Mouse (Mus musculus) limb, embryonic 10.5 days (tissue): ENCODE data around the gene Bicra. TPM values are rescaled to one million over a fixed set of nuclear protein-coding genes. Genes with fewer than 3 reads are reported as not detected.

Experiments
- DNase-seq: peaks from one replicate; pipeline ENCODE4 v3.0.0-alpha.2; 2017; ENCODE audit warnings: low spot score
- H3K27ac ChIP-seq: fragments of 300-500 bp; sonication (generic); 2 replicates; pipeline ENCODE4 v1.5.1; 2016; ENCODE audit warnings: mild to moderate bottlenecking
- H3K27me3 ChIP-seq: fragments of 300-500 bp; sonication (generic); 2 replicates; pipeline ENCODE4 v1.6.1; 2016; ENCODE audit warnings: low read depth, mild to moderate bottlenecking; ENCODE audit not compliant: poor library complexity, severe bottlenecking
- H3K36me3 ChIP-seq: fragments of 300-500 bp; sonication (generic); 2 replicates; pipeline ENCODE4 v1.6.1; 2016; ENCODE audit warnings: mild to moderate bottlenecking, moderate library complexity
- H3K4me1 ChIP-seq: fragments of 300-500 bp; sonication (generic); 2 replicates; pipeline ENCODE4 v1.6.1; 2016
- H3K4me3 ChIP-seq: fragments of 300-500 bp; sonication (generic); 2 replicates; pipeline ENCODE4 v1.5.1; 2016; ENCODE audit warnings: mild to moderate bottlenecking, moderate library complexity
- H3K9me3 ChIP-seq: fragments of 300-500 bp; sonication (generic); replicated peaks from 2 replicates; pipeline ENCODE4 v1.6.1; 2016; ENCODE audit warnings: mild to moderate bottlenecking
- WGBS: fragments of 180-500 bp; shearing (Covaris S2); methylation state at CpG from one replicate; pipeline ENCODE4 v1.1.7; 2016; 5-methylcytosine and 5-hydroxymethylcytosine counted together
- polyA plus RNA-seq: library from polyadenylated mRNA; unstranded; fragments of >200 nt; fragmentation: Nextera tagmentation; extraction: Ambion mirVana; gene quantifications from 2 replicates; pipeline ENCODE4 v1.2.1, GENCODE M21; 2016

Bicra gene
- polyA plus RNA-seq, 1 experiment from 2014 or later = 10.8 TPM

DNA sequence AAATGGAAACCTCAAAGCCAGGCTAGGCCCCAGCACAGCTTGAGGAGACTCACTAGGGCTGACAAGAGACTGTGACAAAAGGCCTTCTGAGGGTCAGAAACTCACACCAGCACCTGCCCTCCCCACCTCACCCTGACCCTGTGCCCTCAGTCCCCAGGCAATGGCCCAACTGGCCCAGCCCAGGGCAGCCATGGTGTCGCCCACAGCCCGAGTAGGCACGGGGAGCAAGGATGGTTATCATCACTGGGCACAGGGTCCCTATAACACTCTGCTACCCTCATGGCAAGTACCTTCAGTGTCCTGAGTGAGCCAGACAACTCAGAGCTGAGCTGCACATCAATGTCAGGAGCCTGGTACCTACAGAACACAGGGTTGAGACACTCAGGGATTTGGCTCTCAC, 109.1 kb downstream of the Bicra start:
- H3K9me3 ChIP-seq = no peaks in the 10 kb centered on the region
- 96% methylated on average over 3 of the region's 3 CpGs for WGBS
- H3K4me3 ChIP-seq = no peak overlapping the region
- no peaks in the 10 kb centered on the region for H3K27me3 ChIP-seq
- peaks cover 89% of the 10 kb centered on the region for H3K36me3 ChIP-seq
- no peak for DNase-seq
- H3K27ac ChIP-seq = no peak overlapping the region
- H3K4me1 ChIP-seq = peaks cover 1% of the 10 kb centered on the region; the same call in 1 of the 2 replicates

- H3K27ac ChIP-seq = no peak overlapping the region
- no peak overlapping the region for H3K4me3 ChIP-seq
- WGBS = 82% methylated on average over 5 of the region's 5 CpGs
- H3K36me3 ChIP-seq = peaks cover 78% of the 10 kb centered on the region
- no peaks in the 10 kb centered on the region for H3K9me3 ChIP-seq
- no peaks in the 10 kb centered on the region for H3K27me3 ChIP-seq
- DNase-seq = no peak
- peaks cover 5% of the 10 kb centered on the region; the same call in 1 of the 2 replicates for H3K4me1 ChIP-seq
Observed at GRCm38 (mm10) chr7:15937491-15937890, 110.2 kb downstream of the Bicra start.

DNA sequence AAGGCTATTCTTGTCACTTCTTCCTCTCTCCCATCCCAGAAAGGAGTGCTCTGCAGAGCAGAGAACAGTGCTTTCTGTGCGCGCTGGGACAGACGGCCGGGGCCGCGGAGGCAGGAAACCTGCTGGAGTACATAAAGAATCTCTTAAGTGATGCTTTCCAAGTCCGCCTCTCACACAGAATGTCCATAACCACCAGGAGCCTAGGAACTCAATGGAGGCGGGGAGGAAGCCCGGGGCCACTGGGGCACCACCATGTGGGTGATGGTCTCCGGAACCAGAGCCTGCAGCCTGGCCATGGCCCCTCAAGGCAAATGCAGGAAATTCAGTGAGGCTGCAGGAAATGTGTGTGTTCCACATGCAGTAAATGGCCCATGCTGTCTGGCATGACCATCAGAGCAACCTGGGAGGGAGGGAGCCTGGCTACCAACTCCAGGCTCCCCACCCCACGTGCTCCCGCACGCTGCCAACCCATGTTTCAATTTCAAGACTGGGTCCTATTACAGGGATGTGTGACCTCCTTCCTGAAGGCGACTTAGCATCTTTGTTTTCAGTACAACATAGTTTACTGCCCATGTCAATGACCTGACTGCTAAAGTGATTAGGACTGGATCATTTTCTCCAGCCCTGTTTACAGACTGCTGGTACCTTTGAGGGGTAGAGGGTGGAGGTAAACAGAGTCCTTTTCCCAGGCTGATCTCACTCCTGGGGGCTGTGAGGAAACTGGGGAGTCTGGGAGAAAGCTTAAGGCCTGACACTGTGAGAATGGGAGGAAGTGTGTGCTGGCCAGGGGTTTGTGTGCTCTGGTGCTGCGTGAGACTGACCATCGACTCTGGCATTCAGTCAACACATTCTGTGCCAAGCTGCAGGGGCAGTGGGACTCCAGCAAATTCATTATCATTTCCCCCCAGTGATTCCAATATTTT, 114.0 kb downstream of the Bicra start:
- DNase-seq = no peak
- 53% methylated on average over 16 of the region's 16 CpGs for whole genome bisulfite sequencing
- Histone ChIP-seq H3K36me3 (peaks cover 40% of the 10 kb centered on the region), H3K4me1 (peaks cover 5% of the 10 kb centered on the region; the same call in 1 of the 2 replicates), H3K4me3 (no peak overlapping the region), H3K27ac (peak overlapping the region; percentile 42; the same call in 1 of the 2 replicates), H3K27me3 (no peaks in the 10 kb centered on the region), H3K9me3 (no peaks in the 10 kb centered on the region)

- DNase-seq = no peak
- Histone ChIP-seq H3K4me1 (peaks cover 5% of the 10 kb centered on the region; the same call in 1 of the 2 replicates), H3K4me3 (no peak overlapping the region), H3K9me3 (no peaks in the 10 kb centered on the region), H3K36me3 (peaks cover 19% of the 10 kb centered on the region), H3K27ac (no peak overlapping the region), H3K27me3 (no peaks in the 10 kb centered on the region)
- WGBS = 83% methylated on average over 3 of the region's 3 CpGs
Observed at GRCm38 (mm10) chr7:15931635-15932034, 116.1 kb downstream of the Bicra start.

GRCm38 (mm10) chr7:15930543-15930942, 117.2 kb downstream of the Bicra start:
- no peak overlapping the region for H3K27ac ChIP-seq
- WGBS = 70% methylated on average over 2 of the region's 2 CpGs
- H3K27me3 ChIP-seq = no peaks in the 10 kb centered on the region
- peaks cover 8% of the 10 kb centered on the region for H3K36me3 ChIP-seq
- no peak for DNase-seq
- H3K4me1 ChIP-seq = peaks cover 5% of the 10 kb centered on the region; the same call in 1 of the 2 replicates
- no peaks in the 10 kb centered on the region for H3K9me3 ChIP-seq
- no peak overlapping the region for H3K4me3 ChIP-seq

- Histone ChIP-seq H3K4me1 (peaks cover 5% of the 10 kb centered on the region; the same call in 1 of the 2 replicates), H3K36me3 (peaks cover 2% of the 10 kb centered on the region; the same call in 1 of the 2 replicates), H3K27me3 (no peaks in the 10 kb centered on the region), H3K4me3 (no peak overlapping the region), H3K9me3 (no peaks in the 10 kb centered on the region), H3K27ac (no peak overlapping the region)
- DNase-seq = peak; percentile 62
- 36% methylated on average over 4 of the region's 4 CpGs for WGBS
Observed at GRCm38 (mm10) chr7:15929910-15930309, 117.8 kb downstream of the Bicra start.

DNA sequence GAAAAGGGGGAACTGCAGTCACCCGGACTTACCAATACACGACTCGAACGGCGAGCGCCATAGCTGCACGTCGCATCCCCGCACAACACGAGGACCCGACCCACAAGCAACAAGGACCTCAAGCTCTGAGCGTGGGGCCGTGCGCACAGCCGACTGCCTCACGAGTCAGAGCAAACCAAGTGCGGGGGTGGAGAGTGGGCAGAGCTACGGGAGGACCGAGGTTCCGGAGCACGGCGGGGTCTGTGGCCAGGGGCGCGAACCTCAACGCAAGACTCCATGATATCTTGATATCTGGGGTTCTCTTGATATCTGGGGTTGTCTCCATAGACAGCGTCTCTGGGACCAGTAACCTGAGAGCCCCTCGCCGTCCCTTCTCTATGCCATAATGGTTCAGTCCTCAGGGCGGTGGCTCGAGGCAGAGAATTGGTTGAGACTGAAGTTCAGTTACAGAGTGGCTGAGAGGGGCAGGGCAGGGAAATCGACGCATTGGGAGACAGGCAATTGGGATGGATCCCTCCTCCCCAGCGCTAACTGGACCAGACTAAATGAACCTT, 125.4 kb downstream of the Bicra start, which contains the start of gene Selenow:
Selenow (minus strand) TSS at position 183 of the 554 bp plus-strand sequence.
- H3K4me3 ChIP-seq = peak within 1 kb of the TSS; percentile 79
- peaks cover 21% of the 10 kb centered on the region for H3K4me1 ChIP-seq
- peaks cover 36% of the 10 kb centered on the region for H3K36me3 ChIP-seq
- DNase-seq = peak; percentile 94
- WGBS = under 1% methylated on average over 33 of the region's 33 CpGs
- peak within 1 kb of the TSS; percentile 93 for H3K27ac ChIP-seq
- H3K9me3 ChIP-seq = no peaks in the 10 kb centered on the region
- no peaks in the 10 kb centered on the region for H3K27me3 ChIP-seq

GRCm38 (mm10) chr7:15921796-15922195, 125.9 kb downstream of the Bicra start:
- Histone ChIP-seq H3K4me1 (peaks cover 21% of the 10 kb centered on the region), H3K27ac (peak overlapping the region; percentile 93), H3K36me3 (peaks cover 41% of the 10 kb centered on the region), H3K27me3 (no peaks in the 10 kb centered on the region), H3K4me3 (peak overlapping the region; percentile 79), H3K9me3 (no peaks in the 10 kb centered on the region)
- peak; percentile 75 for DNase-seq
- under 1% methylated on average over 10 of the region's 10 CpGs for WGBS

Other genes starting within 250 kb of the Bicra start
- gene Obox6, start 208.2 kb downstream of the Bicra start, polyA plus RNA-seq = not detected in 2 replicates
- not detected in 2 replicates for gene Crx, start 168.0 kb downstream of the Bicra start, polyA plus RNA-seq
- gene Crxos, start 165.3 kb downstream of the Bicra start, polyA plus RNA-seq = not detected in 2 replicates
- gene Selenow, start 125.5 kb downstream of the Bicra start, polyA plus RNA-seq = 654 and 733 TPM in 2 replicates
- gene Nop53, start 101.8 kb downstream of the Bicra start, polyA plus RNA-seq = 173 and 203 TPM in 2 replicates
- 10.1 and 10.4 TPM in 2 replicates for gene Ehd2, start 80.4 kb downstream of the Bicra start, polyA plus RNA-seq
- gene Zfp541, start 13.9 kb upstream of the Bicra start, polyA plus RNA-seq = 0.05 TPM in 1 of 2 replicates, not detected in the other
- 197 and 216 TPM in 2 replicates for gene Napa, start 50.5 kb upstream of the Bicra start, polyA plus RNA-seq
- 26.9 and 27.0 TPM in 2 replicates for gene Kptn, start 72.0 kb upstream of the Bicra start, polyA plus RNA-seq
- 0.05 and 0.09 TPM in 2 replicates for gene Slc8a2, start 81.9 kb upstream of the Bicra start, polyA plus RNA-seq
- 17.8 and 20.9 TPM in 2 replicates for gene Meis3, start 127.2 kb upstream of the Bicra start, polyA plus RNA-seq
- 19.8 and 20.0 TPM in 2 replicates for gene Dhx34, start 174.1 kb upstream of the Bicra start, polyA plus RNA-seq
- 0.04 TPM in 1 of 2 replicates, not detected in the other for gene C5ar2, start 196.2 kb upstream of the Bicra start, polyA plus RNA-seq
- 0.41 and 0.76 TPM in 2 replicates for gene C5ar1, start 211.6 kb upstream of the Bicra start, polyA plus RNA-seq
- 5.4 and 7.4 TPM in 2 replicates for gene Inafm1, start 225.7 kb upstream of the Bicra start, polyA plus RNA-seq
- 36.3 and 36.8 TPM in 2 replicates for gene Ccdc9, start 238.9 kb upstream of the Bicra start, polyA plus RNA-seq